Mouse (Mus musculus): ENCODE data around the gene Il10ra. TPM values are rescaled to one million over a fixed set of nuclear protein-coding genes. Genes with fewer than 3 reads are reported as not detected.

The Il10ra gene
- 0.95 and 1.6 TPM in 2 replicates for polyA plus RNA-seq (2015; fragmentation: Nextera tagmentation; extraction: Ambion mirVana)

GRCm38 (mm10) chr9:45268597-45269325, at the start of gene Il10ra:
TSS of gene Il10ra (minus strand) at chr9:45269149.

Small RNA genes lying within 50 kb of the gene (microRNA-seq; reads per million reads assigned to microRNA genes)
- gene Mir7086 (ENCODE audit: borderline replicate concordance, insufficient number of aligned reads) = not detected

Other genes starting within 250 kb of the Il10ra start
- gene Mpzl2, start 229.3 kb downstream of the Il10ra start, polyA plus RNA-seq (2015; fragmentation: Nextera tagmentation; extraction: Ambion mirVana) = 3.0 and 5.8 TPM in 2 replicates
- gene Mpzl3, start 214.0 kb downstream of the Il10ra start, polyA plus RNA-seq (2015; fragmentation: Nextera tagmentation; extraction: Ambion mirVana) = 1.4 and 2.1 TPM in 2 replicates
- 1.5 and 4.0 TPM in 2 replicates for gene Jaml, start 190.0 kb downstream of the Il10ra start, polyA plus RNA-seq (2015; fragmentation: Nextera tagmentation; extraction: Ambion mirVana)
- gene Scn2b, start 151.4 kb downstream of the Il10ra start, polyA plus RNA-seq (2015; fragmentation: Nextera tagmentation; extraction: Ambion mirVana) = 1.8 and 3.7 TPM in 2 replicates
- gene Scn4b, start 130.8 kb downstream of the Il10ra start, polyA plus RNA-seq (2015; fragmentation: Nextera tagmentation; extraction: Ambion mirVana) = 0.20 and 0.23 TPM in 2 replicates
- 0.18 and 0.43 TPM in 2 replicates for gene BC049352, start 87.1 kb downstream of the Il10ra start, polyA plus RNA-seq (2015; fragmentation: Nextera tagmentation; extraction: Ambion mirVana)
- gene Tmprss4, start 65.1 kb downstream of the Il10ra start, polyA plus RNA-seq (2015; fragmentation: Nextera tagmentation; extraction: Ambion mirVana) = 0.24 TPM in 1 of 2 replicates, not detected in the other
- 0.21 and 0.28 TPM in 2 replicates for gene Tmprss13, start 50.0 kb upstream of the Il10ra start, polyA plus RNA-seq (2015; fragmentation: Nextera tagmentation; extraction: Ambion mirVana)
- 166 and 277 TPM in 2 replicates for gene Fxyd6, start 101.0 kb upstream of the Il10ra start, polyA plus RNA-seq (2015; fragmentation: Nextera tagmentation; extraction: Ambion mirVana)
- gene Fxyd2, start 130.5 kb upstream of the Il10ra start, polyA plus RNA-seq (2015; fragmentation: Nextera tagmentation; extraction: Ambion mirVana) = 13.2 and 19.6 TPM in 2 replicates
- 0.44 and 0.88 TPM in 2 replicates for gene Dscaml1, start 157.5 kb upstream of the Il10ra start, polyA plus RNA-seq (2015; fragmentation: Nextera tagmentation; extraction: Ambion mirVana)